Mouse (Mus musculus): Measurements from ENCODE around the gene Ube2u.
"Not testable (repeated sequence)": the region's sequence is repeated elsewhere in the genome, so short reads cannot be mapped to it uniquely, and the experiment has no call there.

Gene Ube2u

GRCm38 (mm10) chr4:100478592-100479321, at the start of gene Ube2u:
Gene Ube2u, plus strand, starts transcription at chr4:100478849.
- DNase-seq, result peak; percentile 57 to 58

GRCm38 (mm10) chr4:100429371-100429900, 49.2 kb upstream of the Ube2u start:
- no peak for DNase-seq

- no peak for DNase-seq
Measured at GRCm38 (mm10) chr4:100435281-100436168, 43.1 kb upstream of the Ube2u start.

DNA sequence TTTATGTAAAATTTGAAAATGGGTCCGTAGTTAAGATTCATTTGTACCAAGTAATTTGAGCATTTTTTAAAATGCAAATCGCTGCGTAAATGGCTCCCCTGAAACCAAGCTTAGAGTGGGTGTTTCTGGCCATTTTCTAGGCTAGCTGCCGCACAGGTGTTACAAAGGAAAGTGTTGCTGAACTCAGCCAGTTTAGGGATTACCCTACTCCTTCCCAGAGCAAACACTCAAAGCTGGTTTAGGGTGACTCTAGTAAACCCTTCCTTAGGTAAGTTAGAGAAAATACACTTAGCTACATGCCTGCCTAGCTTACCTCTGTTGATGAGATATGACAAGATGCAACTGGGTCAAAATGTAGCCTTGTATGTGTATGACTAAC, 42.5 kb upstream of the Ube2u start:
- DNase-seq, result no peak

DNA sequence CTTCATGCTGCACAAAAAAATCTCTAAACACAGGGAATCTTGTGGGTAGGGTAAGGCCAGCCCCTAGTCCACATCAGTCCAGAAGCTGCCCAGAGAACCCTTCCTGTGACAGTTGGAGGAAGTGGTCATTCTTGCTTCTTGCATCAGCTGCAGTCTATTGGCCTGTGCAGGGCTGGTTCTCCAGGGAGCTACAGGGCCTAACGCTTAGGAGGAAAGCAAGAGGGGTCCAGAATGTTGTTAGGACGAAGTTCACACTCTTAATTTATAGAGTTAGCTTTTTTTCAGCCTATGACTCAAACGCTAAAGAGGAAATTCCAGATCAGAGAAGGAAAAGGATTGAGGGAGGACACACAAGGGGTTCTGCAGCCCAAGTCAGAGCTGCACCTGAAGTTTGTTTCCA, 31.8 kb upstream of the Ube2u start:
- no peak for DNase-seq

GRCm38 (mm10) chr4:100462493-100463120, 16.0 kb upstream of the Ube2u start:
- DNase-seq, result no peak

- DNase-seq, result no peak
Measured at GRCm38 (mm10) chr4:100488447-100488846, 9.8 kb downstream of the Ube2u start.

GRCm38 (mm10) chr4:100495176-100495575, 16.5 kb downstream of the Ube2u start:
- no peak for DNase-seq

DNA sequence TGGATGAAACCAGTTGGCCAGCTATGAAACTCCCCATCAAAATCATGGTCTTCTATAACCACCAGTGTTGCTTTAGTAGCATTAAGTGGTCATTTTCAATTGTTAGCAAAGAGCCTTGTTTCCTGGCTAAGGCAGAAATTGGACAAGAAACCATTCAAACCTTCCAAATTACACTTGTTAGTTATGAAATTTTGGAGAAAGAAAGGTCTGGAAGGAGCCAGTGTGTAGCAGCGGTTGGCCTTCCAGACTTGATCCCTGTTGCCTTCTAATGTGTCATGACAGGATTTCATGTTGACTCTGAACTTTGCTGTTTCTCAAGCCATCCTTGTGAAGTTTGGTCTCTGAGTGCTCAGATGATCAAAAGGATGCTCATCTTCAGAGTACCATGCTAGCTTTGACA, 17.9 kb downstream of the Ube2u start:
- DNase-seq, result no peak

GRCm38 (mm10) chr4:100498192-100498591, 19.5 kb downstream of the Ube2u start:
- peak; percentile 23 to 34 for DNase-seq

DNA sequence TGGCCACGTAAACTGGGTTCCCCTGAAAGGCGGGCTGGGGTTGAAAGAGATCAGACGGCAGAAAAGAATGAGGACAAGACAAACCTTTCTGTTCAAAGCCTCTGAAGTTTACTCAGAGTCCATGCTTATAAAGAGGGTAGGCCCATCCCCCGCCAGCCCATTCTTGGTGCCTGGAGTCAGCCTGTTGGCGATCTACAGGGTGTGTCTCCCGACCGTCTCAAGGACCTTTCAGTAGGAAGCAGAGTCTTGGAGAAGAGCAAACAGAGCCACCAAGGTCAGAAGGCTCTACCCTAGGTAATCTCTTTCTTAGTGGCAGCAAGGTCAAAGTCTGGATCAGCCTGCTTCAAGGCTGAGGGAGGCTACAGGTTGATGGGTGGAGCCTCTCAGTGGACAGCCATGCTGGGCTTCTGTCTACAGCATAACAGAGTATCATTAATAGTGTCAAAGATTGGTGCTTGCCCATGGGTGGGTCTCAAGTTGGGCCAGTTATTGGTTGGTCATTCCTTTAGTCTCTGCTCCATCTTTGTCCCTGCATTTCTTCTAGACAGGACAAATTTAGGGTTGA, 20.5 kb downstream of the Ube2u start:
- DNase-seq, result not testable (repeated sequence)

DNA sequence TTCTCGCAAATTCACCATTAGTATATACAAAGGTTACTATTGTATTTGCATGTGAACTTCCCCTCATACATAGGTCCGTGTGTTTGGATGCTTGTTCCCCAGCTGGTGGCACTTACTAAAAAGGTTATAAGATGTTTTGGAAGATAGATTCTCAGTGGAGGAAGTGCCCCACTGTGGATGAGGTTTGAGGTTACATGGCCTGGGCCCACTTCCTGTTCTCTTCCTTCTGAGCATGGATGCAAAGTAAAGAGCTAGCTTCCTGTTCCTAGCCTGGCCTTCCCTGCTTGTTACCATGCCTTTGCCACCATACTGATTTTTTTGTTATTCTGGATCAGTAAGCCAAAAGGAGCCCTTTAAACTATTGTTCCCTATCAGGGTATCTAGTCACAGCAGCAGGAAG, 24.7 kb downstream of the Ube2u start:
- no peak for DNase-seq

DNA sequence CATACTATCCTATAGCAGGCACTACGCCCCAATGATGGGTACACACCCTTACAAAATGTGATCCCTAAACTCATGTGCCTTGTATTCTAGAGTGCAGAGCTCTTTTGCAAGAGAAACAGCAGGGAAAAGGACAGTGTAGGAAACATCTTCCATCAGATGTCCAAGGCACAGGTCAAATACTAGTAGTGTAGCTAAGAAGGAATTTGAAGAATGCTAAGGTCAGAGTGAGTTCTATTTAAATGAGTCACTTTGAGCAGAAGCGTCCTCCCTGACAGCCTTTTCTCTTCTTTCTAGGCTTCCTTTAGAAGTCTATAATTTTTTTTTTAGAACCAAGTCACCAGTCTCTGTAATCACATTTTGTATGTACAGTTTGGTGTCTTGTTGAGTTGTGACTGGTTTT, 39.0 kb downstream of the Ube2u start:
- no peak for DNase-seq

DNA sequence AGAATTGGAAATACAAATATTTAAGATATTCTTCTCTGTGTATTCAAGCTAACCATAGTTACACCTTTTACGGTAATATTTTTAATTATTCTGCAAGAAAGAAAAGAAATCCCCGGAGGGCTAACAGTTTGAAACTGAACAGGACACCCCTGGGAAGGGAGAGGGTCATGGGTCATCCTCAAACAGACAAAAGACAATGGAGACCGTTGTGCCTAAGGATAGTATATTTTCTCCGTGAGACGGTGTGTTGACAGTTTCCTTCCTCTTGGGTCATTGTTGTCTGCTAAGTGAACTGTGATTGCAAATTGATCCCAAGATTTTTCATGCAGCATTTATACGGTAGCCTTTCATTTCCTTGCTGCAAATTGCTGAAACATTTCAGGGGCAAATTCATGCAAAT, 43.9 kb downstream of the Ube2u start:
- DNase-seq, result no peak

DNA sequence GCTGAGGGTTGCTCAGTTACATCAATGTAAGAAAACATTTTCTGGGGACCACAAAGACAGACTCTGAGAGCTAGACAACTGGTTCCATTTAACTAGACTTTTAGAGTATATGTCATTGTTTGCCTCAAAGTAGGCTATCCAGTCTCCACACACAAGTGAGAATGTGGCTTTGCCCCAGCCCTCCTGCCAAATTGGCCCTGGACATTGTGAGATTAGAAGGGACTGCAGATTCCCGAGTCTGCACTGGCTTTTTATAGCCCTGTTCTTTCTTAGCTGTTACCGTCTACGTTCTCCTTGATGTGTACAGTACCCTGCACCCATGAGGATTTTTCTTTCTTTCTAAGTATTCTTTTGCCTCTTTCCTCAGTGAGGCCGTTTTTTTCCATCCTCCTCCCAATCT, 46.1 kb downstream of the Ube2u start:
- no peak for DNase-seq

- DNase-seq, result peak; percentile 52 to 63
Measured at GRCm38 (mm10) chr4:100526296-100526695, 47.6 kb downstream of the Ube2u start.

GRCm38 (mm10) chr4:100527086-100527485, 48.4 kb downstream of the Ube2u start:
- DNase-seq, result no peak

DNA sequence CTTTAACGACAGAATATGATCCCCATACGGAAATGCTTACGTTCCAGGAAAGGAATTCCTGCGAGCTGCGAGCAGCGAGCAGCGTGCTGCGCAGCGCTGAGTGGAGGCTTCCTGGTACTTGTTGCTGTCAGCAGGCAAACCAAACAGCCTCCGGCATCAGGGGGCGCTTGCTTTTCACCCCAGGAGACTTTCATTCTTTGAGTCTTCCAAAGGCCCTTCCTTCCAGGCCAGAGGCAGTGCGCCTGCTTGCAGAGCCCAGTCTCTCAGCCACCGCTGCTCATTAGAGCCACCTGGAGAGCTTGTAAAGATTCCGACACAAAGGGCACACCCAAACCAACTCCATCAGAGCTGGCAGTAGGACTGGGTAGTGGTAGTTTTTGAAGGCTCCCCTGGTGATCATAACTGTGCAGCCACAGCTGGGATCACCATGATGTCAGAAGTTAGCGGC, 48.9 kb downstream of the Ube2u start:
- no peak for DNase-seq

- peak; percentile 6 to 19 for DNase-seq
Measured at GRCm38 (mm10) chr4:100533607-100534006, 55.0 kb downstream of the Ube2u start.

DNA sequence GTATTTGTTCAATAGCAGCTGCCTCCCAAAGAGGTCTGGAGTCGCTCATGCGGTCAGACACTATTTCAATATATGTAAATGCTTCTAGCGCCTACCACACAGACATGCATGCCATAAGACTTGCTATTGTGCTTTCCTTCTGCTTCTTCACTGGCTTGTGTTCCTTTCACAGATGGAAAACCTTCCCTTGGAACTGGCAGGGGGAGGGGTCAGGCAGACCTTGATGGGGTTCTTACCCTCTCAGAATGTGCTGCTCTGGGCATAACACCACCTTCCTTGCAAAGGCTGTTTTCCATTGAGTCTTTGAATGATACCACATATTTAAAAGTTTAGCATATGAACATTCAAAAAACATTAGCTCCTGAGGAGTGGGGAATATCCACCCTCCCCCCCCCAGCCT, 56.3 kb downstream of the Ube2u start:
- DNase-seq, result no peak

DNA sequence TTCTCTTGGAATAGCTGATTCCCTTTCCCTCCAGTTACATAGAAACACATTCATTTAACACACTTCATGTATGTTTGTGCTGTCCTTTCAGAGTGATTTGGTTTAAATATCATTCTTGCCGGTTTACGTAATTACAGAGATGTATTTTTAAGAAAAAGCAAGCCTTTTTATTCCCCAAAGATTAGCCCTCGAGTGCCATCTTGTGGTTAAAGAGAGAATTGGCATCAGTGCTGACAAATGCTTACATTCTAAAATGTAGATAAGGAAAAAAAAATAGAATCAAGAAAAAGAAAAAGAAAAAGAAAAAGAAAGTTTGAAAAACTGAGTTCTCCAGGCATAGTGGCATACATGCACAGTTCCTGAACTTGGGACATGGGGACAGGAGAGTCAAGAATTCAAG, 59.2 kb downstream of the Ube2u start:
- DNase-seq, result peak; percentile 62 to 72

DNA sequence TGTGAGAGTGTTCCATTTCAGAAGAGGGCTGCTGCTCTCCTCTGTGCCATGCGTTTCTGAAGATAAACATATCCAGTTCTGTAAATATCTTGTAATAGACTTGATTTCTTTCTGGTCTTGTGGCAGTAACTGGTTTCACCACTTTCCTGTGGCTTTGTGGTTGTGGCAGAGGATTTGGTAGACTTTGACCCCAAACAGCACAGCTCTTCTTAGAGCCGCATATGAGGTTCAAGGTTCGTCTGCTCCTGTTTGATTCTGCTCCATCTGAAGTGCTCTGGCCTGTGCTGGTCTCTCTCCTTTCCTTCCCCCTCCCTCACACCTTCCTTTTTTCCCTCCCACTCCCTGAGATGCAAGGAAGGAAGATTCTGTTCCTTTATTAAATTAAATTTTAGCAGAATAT, 60.8 kb downstream of the Ube2u start:
- DNase-seq, result no peak

DNA sequence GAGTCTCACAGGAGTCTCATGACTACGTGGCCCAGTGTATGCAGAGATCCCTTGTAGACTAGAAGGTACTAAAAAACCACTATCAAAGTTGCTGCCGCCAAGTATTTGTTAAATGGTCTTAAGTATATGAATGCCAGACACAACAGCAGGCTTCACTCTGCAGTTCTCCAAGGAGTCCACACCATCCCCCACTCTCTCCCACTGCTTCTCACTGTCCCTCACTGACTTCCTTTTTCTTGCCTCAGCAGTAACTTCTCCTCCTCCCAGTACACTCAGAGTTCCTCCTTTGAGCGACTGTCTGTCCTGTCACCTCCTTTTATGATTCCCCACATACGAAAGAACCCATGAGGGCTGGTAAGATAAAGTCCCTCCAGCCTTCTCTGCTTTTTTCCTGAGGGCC, 69.3 kb downstream of the Ube2u start:
- DNase-seq, result no peak
